Mouse (Mus musculus) ES-Bruce4 (cell line): ENCODE data around the gene Mif.

Experiments used
- CTCF ChIP-seq: IDR thresholded peaks from one replicate; pipeline ENCODE4 v1.8.1; 2011; ENCODE audit warnings: low read depth, low read length
- POLR2A ChIP-seq: IDR thresholded peaks from one replicate; pipeline ENCODE4 v1.8.1; 2011; ENCODE audit warnings: low read length; ENCODE audit not compliant: insufficient read depth

GRCm38 (mm10) chr10:75882433-75883231, 22.6 kb upstream of the Mif start:
- TF ChIP-seq CTCF (no peak), POLR2A (no peak)
